Mouse (Mus musculus) embryonic fibroblast, embryonic 13.5 days (primary cell): Measurements from ENCODE around the gene Krt17. TPM values are rescaled to one million over a fixed set of nuclear protein-coding genes. Genes with fewer than 3 reads are reported as not detected.

ENCODE experiments used
- H3K27ac ChIP-seq: 2 replicates; pipeline ENCODE4 v1.5.1; 2012; ENCODE audit warnings: low read length, control low read depth, inconsistent platforms; ENCODE audit not compliant: insufficient read depth
- H3K4me1 ChIP-seq: 2 replicates; pipeline ENCODE4 v1.6.1; 2011; ENCODE audit warnings: low read length; ENCODE audit not compliant: control insufficient read depth, insufficient read depth
- H3K4me3 ChIP-seq: 2 replicates; pipeline ENCODE4 v1.5.1; 2011; ENCODE audit warnings: mild to moderate bottlenecking, control low read depth, low read length; ENCODE audit not compliant: insufficient read depth
- CTCF ChIP-seq: IDR thresholded peaks from 2 replicates; pipeline ENCODE4 v1.5.1; 2011; ENCODE audit warnings: mild to moderate bottlenecking, control low read depth, low read length, moderate library complexity, borderline replicate concordance; ENCODE audit not compliant: insufficient read depth
- POLR2A ChIP-seq: IDR thresholded peaks from 2 replicates; pipeline ENCODE4 v1.6.1; 2011; ENCODE audit warnings: low read depth, mild to moderate bottlenecking, control low read depth, low read length, moderate library complexity
- polyA plus RNA-seq: library from polyadenylated mRNA; stranded (reverse); fragments of >200 nt; gene quantifications from 2 replicates; pipeline ENCODE4 v1.2.4, GENCODE M21; 2011; ENCODE audit warnings: low read depth; ENCODE audit not compliant: missing spikeins, insufficient read length

The Krt17 gene
- polyA plus RNA-seq, 1 experiment = not detected

- Histone ChIP-seq H3K4me3 (no peak overlapping the region), H3K27ac (no peak overlapping the region), H3K4me1 (no peaks in the 10 kb centered on the region)
- TF ChIP-seq CTCF = no peak
- TF ChIP-seq POLR2A = no peak
Observed at GRCm38 (mm10) chr11:100221741-100222140, 39.1 kb downstream of the Krt17 start.

DNA sequence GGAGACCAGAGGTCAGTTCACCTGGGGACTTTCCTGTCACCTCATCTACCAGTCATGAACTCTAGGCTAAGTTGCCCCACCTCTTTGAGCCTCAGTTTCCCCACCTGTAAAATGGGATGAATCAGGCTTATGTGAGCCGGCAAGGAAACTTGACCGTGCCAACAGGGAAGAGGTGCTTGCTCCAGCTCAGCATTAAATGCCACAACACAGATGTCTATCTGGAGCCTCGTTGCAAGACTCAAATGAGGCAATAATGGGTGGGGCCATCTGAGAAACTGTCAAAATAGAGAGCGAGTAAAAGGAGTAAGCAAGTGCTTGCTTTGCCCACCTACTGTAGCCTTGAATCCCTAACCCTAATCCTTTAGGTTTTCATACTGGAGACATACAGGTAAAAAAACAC is 41.5 kb downstream of the Krt17 start:
- Histone ChIP-seq H3K4me1 (no peaks in the 10 kb centered on the region), H3K27ac (no peak overlapping the region), H3K4me3 (no peak overlapping the region)
- TF ChIP-seq POLR2A (no peak), CTCF (no peak)

DNA sequence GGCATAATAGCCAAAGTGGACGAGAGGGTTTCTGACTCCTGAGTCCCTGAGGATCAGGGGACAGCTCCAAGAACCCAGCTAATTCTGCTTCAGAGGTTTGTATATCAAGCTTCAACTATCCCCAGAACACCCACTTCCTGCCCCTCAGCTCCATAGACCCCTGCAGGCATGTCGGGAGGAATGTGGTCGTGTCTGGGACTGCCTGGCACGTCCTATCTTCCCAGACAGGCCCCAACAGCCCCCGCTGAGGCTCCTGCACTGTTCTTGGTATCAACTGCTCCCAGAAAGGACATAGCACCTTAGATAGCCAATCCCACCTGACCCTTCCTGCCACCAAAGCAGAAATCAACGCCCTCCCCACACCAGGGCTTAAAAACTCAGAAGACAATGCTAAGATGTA is 52.3 kb downstream of the Krt17 start:
- no peak overlapping the region for H3K4me3 ChIP-seq
- no peaks in the 10 kb centered on the region for H3K4me1 ChIP-seq
- TF ChIP-seq CTCF (no peak), POLR2A (no peak)
- no peak overlapping the region for H3K27ac ChIP-seq

DNA sequence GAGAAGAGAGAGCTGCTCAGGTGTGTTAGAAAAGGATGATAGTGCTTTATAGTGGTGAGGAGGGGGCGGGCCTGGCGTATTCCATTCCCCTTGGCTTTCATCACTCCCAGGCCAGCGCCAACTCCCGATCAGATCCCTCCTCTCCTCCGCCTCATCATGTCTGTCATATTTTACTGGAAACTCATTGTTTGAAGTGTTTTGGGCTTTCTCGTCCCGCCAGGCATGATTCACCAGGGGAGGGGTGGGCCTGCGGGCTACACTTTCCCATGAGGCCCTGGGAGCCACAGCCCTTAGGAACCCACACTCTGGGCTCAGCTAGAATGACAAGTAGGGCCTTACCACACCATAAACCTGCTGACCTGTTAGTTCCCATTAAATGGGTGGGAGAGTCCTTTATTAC is 53.3 kb downstream of the Krt17 start, which contains the start of gene Krt14:
TSS of gene Krt14 (minus strand) at position 51 of the 400 bp plus-strand sequence.
- Histone ChIP-seq H3K27ac (no peak within 1 kb of the TSS), H3K4me3 (no peak within 1 kb of the TSS), H3K4me1 (no peaks in the 10 kb centered on the region)
- TF ChIP-seq CTCF (no peak), POLR2A (no peak)

Other genes with a start within 250 kb of the Krt17 start
- gene Krt33a, start 244.8 kb downstream of the Krt17 start, polyA plus RNA-seq = not detected in 2 replicates
- gene Krt33b, start 231.2 kb downstream of the Krt17 start, polyA plus RNA-seq = not detected in 2 replicates
- gene Krt34, start 219.5 kb downstream of the Krt17 start, polyA plus RNA-seq = not detected in 2 replicates
- not detected in 2 replicates for gene Krt31, start 210.5 kb downstream of the Krt17 start, polyA plus RNA-seq
- gene Krt32, start 172.8 kb downstream of the Krt17 start, polyA plus RNA-seq = not detected in 2 replicates
- gene Krt35, start 164.8 kb downstream of the Krt17 start, polyA plus RNA-seq = not detected in 2 replicates
- gene Krt36, start 155.4 kb downstream of the Krt17 start, polyA plus RNA-seq = not detected in 2 replicates
- gene Krt13, start 139.5 kb downstream of the Krt17 start, polyA plus RNA-seq = not detected in 2 replicates
- not detected in 2 replicates for gene Krt15, start 125.1 kb downstream of the Krt17 start, polyA plus RNA-seq
- 4.7 and 10.8 TPM in 2 replicates for gene Krt19, start 112.4 kb downstream of the Krt17 start, polyA plus RNA-seq
- not detected in 2 replicates for gene Krt9, start 67.8 kb downstream of the Krt17 start, polyA plus RNA-seq
- gene Krt14, start 53.5 kb downstream of the Krt17 start, polyA plus RNA-seq = not detected in 2 replicates
- not detected in 2 replicates for gene Krt16, start 12.1 kb downstream of the Krt17 start, polyA plus RNA-seq
- gene Krt42, start 8.8 kb upstream of the Krt17 start, polyA plus RNA-seq = not detected in 2 replicates
- gene Eif1, start 58.9 kb upstream of the Krt17 start, polyA plus RNA-seq = 960 and 1,192 TPM in 2 replicates
- not detected in 2 replicates for gene Gast, start 73.4 kb upstream of the Krt17 start, polyA plus RNA-seq
- 0.17 and 0.77 TPM in 2 replicates for gene Hap1, start 95.1 kb upstream of the Krt17 start, polyA plus RNA-seq
- 61.1 and 82.2 TPM in 2 replicates for gene Jup, start 136.7 kb upstream of the Krt17 start, polyA plus RNA-seq
- gene P3h4, start 153.8 kb upstream of the Krt17 start, polyA plus RNA-seq = 75.2 and 85.8 TPM in 2 replicates
- 283 and 298 TPM in 2 replicates for gene Fkbp10, start 154.7 kb upstream of the Krt17 start, polyA plus RNA-seq
- 44.8 and 52.0 TPM in 2 replicates for gene Nt5c3b, start 180.8 kb upstream of the Krt17 start, polyA plus RNA-seq
- 0.40 and 0.77 TPM in 2 replicates for gene Klhl10, start 180.9 kb upstream of the Krt17 start, polyA plus RNA-seq
- gene Klhl11, start 211.7 kb upstream of the Krt17 start, polyA plus RNA-seq = 20.9 and 21.4 TPM in 2 replicates